Comparison of ENCODE assay signal across 9 mouse cellular contexts in the genomic region with DNA sequence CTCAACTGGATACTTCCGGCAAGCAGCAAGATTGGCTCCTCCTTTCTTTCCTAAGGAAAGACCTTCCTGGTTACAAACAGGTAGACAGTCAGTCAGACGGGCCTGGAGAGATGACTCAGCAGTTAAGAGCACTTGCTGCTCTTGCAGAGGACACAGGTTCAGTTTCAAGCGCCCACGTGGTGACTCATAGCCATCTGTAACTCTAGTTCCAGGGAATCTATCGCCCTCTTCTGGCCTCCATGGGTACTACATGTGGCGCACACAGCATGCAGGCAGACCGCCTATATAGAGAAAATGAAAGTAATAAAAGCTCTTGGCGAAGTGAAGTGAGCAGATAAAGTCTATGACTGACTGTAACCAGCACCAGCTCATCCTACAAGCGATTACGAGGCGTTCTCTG.
A peak's percentile ranks its signal among the peaks of the same experiment; 100 is the strongest.
DNase-seq lines count a peak whose midpoint lies in the region; ATAC-seq and TF ChIP-seq lines count a peak whose summit lies in the region.
"Had no signal": no experiment of that assay in that cellular context is flagged by ENCODE, and none has a peak within 500 bp of the region (broad histone marks: within the 10 kb centered on the region; RNA-seq: fewer than 3 reads in every experiment).

No protein-coding gene starts in this region.

- no peak overlapping the region for H3K9ac ChIP-seq in liver, adult 2 months (ENCODE audit: low read depth, low read length)
- no peak overlapping the region for H3K9ac ChIP-seq in liver, embryonic 11.5 days (ENCODE audit: low read depth, low read length)
- H3K9ac ChIP-seq in MEL (ENCODE audit: control insufficient read depth, low read depth, low read length, poor library complexity, severe bottlenecking) = no peak overlapping the region
- no peak overlapping the region for H3K9ac ChIP-seq in liver, postnatal 0 days (replicated peaks)
- no peak overlapping the region for H3K9ac ChIP-seq in midbrain, embryonic 16.5 days (ENCODE audit: low read depth, low read length)

- no peaks in the 10 kb centered on the region for H3K79me2 ChIP-seq in liver, adult 2 months (ENCODE audit: control insufficient read depth, insufficient read depth, low read length)
- no peaks in the 10 kb centered on the region for H3K79me2 ChIP-seq in MEL (ENCODE audit: control insufficient read depth, insufficient read depth, low read length, poor library complexity)

- TF ChIP-seq RAD21 in MEL (IDR thresholded peaks at IDR 0.05; ENCODE audit: low read depth, low read length) = no peak

- peak; percentile 39 for TF ChIP-seq CTCF in gastrocnemius, adult 2 months (IDR thresholded peaks at IDR 0.05)
- TF ChIP-seq CTCF in liver, adult 2 months (IDR thresholded peaks at IDR 0.05; ENCODE audit: low read depth, low read length) = peak; percentile 37
- TF ChIP-seq CTCF in MEL (IDR thresholded peaks at IDR 0.05 in 2 of 3, conservative IDR thresholded peaks at IDR 0.05 in 1 of 3; ENCODE audit: control insufficient read depth in 1 of 3, insufficient read depth in 1 of 3, low read depth in 2 of 3, low read length in 3 of 3, poor library complexity in 1 of 3, severe bottlenecking in 1 of 3) = peak; percentile 31 to 50 (median 36); a peak in 5 of 6 replicates
- TF ChIP-seq CTCF in liver, postnatal 0 days (IDR thresholded peaks at IDR 0.05; ENCODE audit: low read depth) = peak; percentile 57

- no peak overlapping the region for H3K4me3 ChIP-seq in gastrocnemius, adult 2 months
- H3K4me3 ChIP-seq in liver, adult 2 months (ENCODE audit: insufficient read depth, low read depth, low read length) = no peak overlapping the region
- no peak overlapping the region for H3K4me3 ChIP-seq in liver, embryonic 11.5 days (ENCODE audit: low read depth, low read length)
- H3K4me3 ChIP-seq in MEL (ENCODE audit: control insufficient read depth in 1 of 2, insufficient read depth in 1 of 2, low read depth in 2 of 2, low read length in 2 of 2) = no peak overlapping the region
- no peak overlapping the region for H3K4me3 ChIP-seq in liver, postnatal 0 days (ENCODE audit: low read depth, low read length)
- no peak overlapping the region for H3K4me3 ChIP-seq in midbrain, embryonic 16.5 days (ENCODE audit: low read depth, low read length)
- H3K4me3 ChIP-seq: megakaryocyte, embryonic 14.5 days had no signal

- no peak for ATAC-seq in liver, embryonic 11.5 days (replicated peaks; ENCODE audit: low FRiP score)
- ATAC-seq in liver, postnatal 0 days = no peak
- no peak for ATAC-seq in midbrain, embryonic 16.5 days

- no peak for DNase-seq in gastrocnemius, adult 2 months
- no peak for DNase-seq in gastrocnemius, postnatal 4 days (ENCODE audit: low spot score in 2 of 2)
- DNase-seq in liver, adult 2 months (ENCODE audit: extremely low read depth, low read depth, low spot score) = no peak
- no peak for DNase-seq in liver, embryonic 11.5 days (ENCODE audit: low spot score)
- DNase-seq in MEL (ENCODE audit: low read depth, low spot score) = peak; percentile 40
- DNase-seq in liver, postnatal 0 days = no peak
- no peak for DNase-seq in heart, adult 18-20 months

- H3K27ac ChIP-seq in gastrocnemius, adult 2 months = no peak overlapping the region
- no peak overlapping the region for H3K27ac ChIP-seq in liver, adult 2 months (replicated peaks; ENCODE audit: insufficient read depth, low read depth, low read length)
- H3K27ac ChIP-seq in liver, embryonic 11.5 days (ENCODE audit: low read depth, low read length) = no peak overlapping the region
- H3K27ac ChIP-seq in MEL (ENCODE audit: control insufficient read depth, low read depth, low read length) = no peak overlapping the region
- no peak overlapping the region for H3K27ac ChIP-seq in liver, postnatal 0 days (ENCODE audit: low read depth)
- no peak overlapping the region for H3K27ac ChIP-seq in midbrain, embryonic 16.5 days (ENCODE audit: low read length)

- no peaks in the 10 kb centered on the region for H3K27me3 ChIP-seq in liver, adult 2 months (ENCODE audit: control insufficient read depth, insufficient read depth, low read length)
- H3K27me3 ChIP-seq in liver, embryonic 11.5 days (replicated peaks; ENCODE audit: control insufficient read depth, insufficient read depth, low read length) = no peaks in the 10 kb centered on the region
- H3K27me3 ChIP-seq in MEL (ENCODE audit: control insufficient read depth in 1 of 2, insufficient read depth in 2 of 2, low read length in 2 of 2) = no peaks in the 10 kb centered on the region
- H3K27me3 ChIP-seq in liver, postnatal 0 days (ENCODE audit: insufficient read depth, low read length) = no peaks in the 10 kb centered on the region
- no peaks in the 10 kb centered on the region for H3K27me3 ChIP-seq in midbrain, embryonic 16.5 days (ENCODE audit: control insufficient read depth, insufficient read depth, low read depth, low read length)
- H3K27me3 ChIP-seq: megakaryocyte, embryonic 14.5 days had no signal

- intact Hi-C loops in gastrocnemius, adult 2 months (cut with DNase I) = no loop called here

- no peak for TF ChIP-seq EP300 in MEL (IDR thresholded peaks at IDR 0.05; ENCODE audit: low read depth in 1 of 2, low read length in 2 of 2)
- TF ChIP-seq EP300 in liver, postnatal 0 days (IDR thresholded peaks at IDR 0.05; ENCODE audit: low read depth) = no peak

- peaks cover 2% of the 10 kb centered on the region; the same call in 1 of the 2 replicates for H3K4me1 ChIP-seq in liver, adult 2 months (ENCODE audit: control insufficient read depth, insufficient read depth, low read length)
- H3K4me1 ChIP-seq in liver, embryonic 11.5 days (replicated peaks; ENCODE audit: control insufficient read depth, insufficient read depth, low read length) = no peaks in the 10 kb centered on the region
- H3K4me1 ChIP-seq in MEL (ENCODE audit: control insufficient read depth in 1 of 2, insufficient read depth in 2 of 2, low read length in 2 of 2) = no peaks in the 10 kb centered on the region
- H3K4me1 ChIP-seq in liver, postnatal 0 days (ENCODE audit: insufficient read depth) = 0 out of 2 replicates have a peak, but pooled peaks cover 2% of the 10 kb centered on the region
- no peaks in the 10 kb centered on the region for H3K4me1 ChIP-seq in midbrain, embryonic 16.5 days (ENCODE audit: control insufficient read depth, insufficient read depth, low read length)
- H3K4me1 ChIP-seq: megakaryocyte, embryonic 14.5 days had no signal

- WGBS in liver, adult 2 months = 91% methylated on average over 11 of the region's 11 CpGs
- WGBS in liver, embryonic 11.5 days = 72% methylated on average over 11 of the region's 11 CpGs
- 79% methylated on average over 11 of the region's 11 CpGs for WGBS in liver, postnatal 0 days (ENCODE audit: insufficient replicate concordance)
- WGBS in midbrain, embryonic 16.5 days = 82% methylated on average over 11 of the region's 11 CpGs

- no peaks in the 10 kb centered on the region for H3K36me3 ChIP-seq in liver, adult 2 months (ENCODE audit: control insufficient read depth, insufficient read depth, low read length)
- H3K36me3 ChIP-seq in liver, embryonic 11.5 days (ENCODE audit: control insufficient read depth, insufficient read depth, low read length) = no peaks in the 10 kb centered on the region
- H3K36me3 ChIP-seq in MEL (ENCODE audit: control insufficient read depth in 1 of 2, insufficient read depth in 2 of 2, low read length in 2 of 2) = no peaks in the 10 kb centered on the region
- no peaks in the 10 kb centered on the region for H3K36me3 ChIP-seq in liver, postnatal 0 days (replicated peaks; ENCODE audit: insufficient read depth, low read length)
- no peaks in the 10 kb centered on the region for H3K36me3 ChIP-seq in midbrain, embryonic 16.5 days (ENCODE audit: control insufficient read depth, insufficient read depth, low read length)

- H3K9me3 ChIP-seq in liver, embryonic 11.5 days (ENCODE audit: control insufficient read depth, low read length) = no peaks in the 10 kb centered on the region; the same call in 1 of the 2 replicates
- H3K9me3 ChIP-seq in MEL (replicated peaks; ENCODE audit: insufficient read depth, low read length) = no peaks in the 10 kb centered on the region
- H3K9me3 ChIP-seq in liver, postnatal 0 days (ENCODE audit: low read length) = no peaks in the 10 kb centered on the region; the same call in 1 of the 2 replicates
- no peaks in the 10 kb centered on the region for H3K9me3 ChIP-seq in midbrain, embryonic 16.5 days (replicated peaks; ENCODE audit: control insufficient read depth, low read length, poor library complexity, severe bottlenecking)

- TF ChIP-seq POLR2A in liver, adult 2 months (IDR thresholded peaks at IDR 0.05; ENCODE audit: extremely low read depth, insufficient read depth, low read length) = no peak
- no peak for TF ChIP-seq POLR2A in MEL (IDR thresholded peaks at IDR 0.05; ENCODE audit: control insufficient read depth in 1 of 2, insufficient read depth in 1 of 2, low read depth in 1 of 2, low read length in 2 of 2, poor library complexity in 1 of 2)

- H3K4me2 ChIP-seq in liver, embryonic 11.5 days = no peak overlapping the region
- no peak overlapping the region for H3K4me2 ChIP-seq in liver, postnatal 0 days (ENCODE audit: low read depth, low read length)
- no peak overlapping the region for H3K4me2 ChIP-seq in midbrain, embryonic 16.5 days (ENCODE audit: low read length)

TF ChIP-seq in MEL, 35 proteins besides CTCF, POLR2A, EP300 and RAD21:
- no peak for TF ChIP-seq UBTF (IDR thresholded peaks at IDR 0.05; ENCODE audit: borderline replicate concordance, insufficient read depth, low read depth, low read length)
- TF ChIP-seq SMC3 (IDR thresholded peaks at IDR 0.05; ENCODE audit: low read depth, low read length) = peak; percentile 16; the same call in 1 of the 2 replicates
TF ChIP-seq in MEL: peak in this region for 1.
